ENCODE assay signal across 10 mouse cellular contexts in the genomic region with DNA sequence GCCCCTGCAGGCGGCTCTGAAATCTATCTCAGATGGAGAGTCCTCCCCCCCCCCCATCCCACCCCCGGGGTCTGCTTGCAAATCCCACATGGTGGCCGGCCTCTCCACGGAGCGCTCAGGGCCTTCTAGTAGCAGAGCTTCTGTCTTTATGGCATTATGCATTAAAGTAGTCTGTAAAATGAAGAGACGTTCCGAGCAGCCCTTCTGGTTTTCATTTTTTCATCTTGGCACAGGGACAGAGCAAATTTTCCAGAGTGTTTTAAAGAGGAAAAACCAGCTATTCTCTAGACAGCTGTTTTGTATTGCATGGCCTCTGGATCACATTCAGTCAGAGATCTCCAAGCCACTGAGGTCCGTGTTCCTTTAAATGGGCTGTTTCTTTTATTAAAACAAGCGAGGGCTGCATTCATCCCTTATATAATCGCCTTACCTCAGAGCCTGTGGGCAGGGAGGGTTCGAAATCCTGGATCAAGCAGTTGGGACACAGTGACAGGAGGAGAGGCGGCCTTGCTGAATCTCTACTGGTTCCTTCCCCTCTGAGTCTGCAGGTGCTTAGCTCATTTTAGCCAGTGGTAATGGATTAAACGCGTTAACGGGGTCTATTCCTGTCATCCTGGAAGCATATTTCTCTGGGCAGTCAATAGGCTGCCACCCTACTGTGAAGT.
DNase-seq lines count a peak whose midpoint lies in the region; ATAC-seq lines count a peak whose summit lies in the region.
"Had no signal": no experiment of that assay in that cellular context is flagged by ENCODE, and none has a peak within 500 bp of the region (broad histone marks: within the 10 kb centered on the region; RNA-seq: fewer than 3 reads in every experiment).

No protein-coding gene starts in this region.

- H3K4me1 ChIP-seq in heart, embryonic 15.5 days (replicated peaks), result no peaks in the 10 kb centered on the region
- no peaks in the 10 kb centered on the region for H3K4me1 ChIP-seq in heart, embryonic 11.5 days (ENCODE audit: control insufficient read depth, insufficient read depth, low read length)
- peaks cover 16% of the 10 kb centered on the region for H3K4me1 ChIP-seq in embryonic facial prominence, embryonic 14.5 days (ENCODE audit: control insufficient read depth, insufficient read depth, low read length)

- no peaks in the 10 kb centered on the region for H3K9me3 ChIP-seq in heart, embryonic 15.5 days (replicated peaks)
- H3K9me3 ChIP-seq in heart, embryonic 11.5 days (replicated peaks; ENCODE audit: control insufficient read depth, low read length), result no peaks in the 10 kb centered on the region
- H3K9me3 ChIP-seq in embryonic facial prominence, embryonic 14.5 days (ENCODE audit: control insufficient read depth, low read length), result no peaks in the 10 kb centered on the region
- H3K9me3 ChIP-seq: hindbrain, embryonic 15.5 days had no signal

- WGBS in heart, embryonic 15.5 days, result 66% methylated on average over 15 of the region's 15 CpGs
- WGBS in heart, embryonic 11.5 days (ENCODE audit: insufficient replicate concordance), result 78% methylated on average over 15 of the region's 15 CpGs
- WGBS in embryonic facial prominence, embryonic 14.5 days, result 28% methylated on average over 15 of the region's 15 CpGs

- peak; percentile 46 to 50 for DNase-seq in cerebellum, adult 18-20 months
- peak; percentile 91 for DNase-seq in embryonic facial prominence, embryonic 14.5 days (ENCODE audit: low spot score)
- peak; percentile 70 for DNase-seq in retina, adult 2 months (ENCODE audit: low read depth, low spot score)
- DNase-seq in adrenal gland, postnatal 10 days, result no peak
- DNase-seq: right cerebral cortex, postnatal 4 days had no signal

- ATAC-seq in heart, embryonic 15.5 days (replicated peaks; ENCODE audit: insufficient number of reproducible peaks, insufficient read depth, low FRiP score, low read depth), result no peak
- ATAC-seq in heart, embryonic 11.5 days (replicated peaks; ENCODE audit: insufficient number of reproducible peaks, low FRiP score, low TSS enrichment), result no peak
- peak; percentile 55 for ATAC-seq in embryonic facial prominence, embryonic 14.5 days (ENCODE audit: low read depth)
- no peak for ATAC-seq in megakaryocyte-erythroid progenitor cell, adult 5-6 weeks (replicated peaks; ENCODE audit: low FRiP score, low TSS enrichment, poor library complexity, severe bottlenecking)
- ATAC-seq: activated CD4-positive, CD25-positive, alpha-beta regulatory T cell, adult 4 months had no signal

- H3K4me2 ChIP-seq in heart, embryonic 15.5 days, result 0 out of 2 replicates have a peak overlapping the region, but pooled peaks have one; percentile 5
- no peak overlapping the region for H3K4me2 ChIP-seq in heart, embryonic 11.5 days
- peak overlapping the region; percentile 20 for H3K4me2 ChIP-seq in embryonic facial prominence, embryonic 14.5 days (ENCODE audit: low read depth, low read length)
- H3K4me2 ChIP-seq: hindbrain, embryonic 15.5 days had no signal

- no peaks in the 10 kb centered on the region for H3K36me3 ChIP-seq in heart, embryonic 15.5 days
- H3K36me3 ChIP-seq in heart, embryonic 11.5 days (ENCODE audit: control insufficient read depth, insufficient read depth, low read length), result no peaks in the 10 kb centered on the region
- no peaks in the 10 kb centered on the region for H3K36me3 ChIP-seq in embryonic facial prominence, embryonic 14.5 days (ENCODE audit: control insufficient read depth, insufficient read depth, low read length)
- H3K36me3 ChIP-seq: hindbrain, embryonic 15.5 days had no signal

- no peak overlapping the region for H3K9ac ChIP-seq in heart, embryonic 15.5 days
- no peak overlapping the region for H3K9ac ChIP-seq in heart, embryonic 11.5 days (ENCODE audit: low read depth, low read length)
- H3K9ac ChIP-seq in embryonic facial prominence, embryonic 14.5 days (ENCODE audit: low read depth, low read length), result no peak overlapping the region
- H3K9ac ChIP-seq: hindbrain, embryonic 15.5 days had no signal

- H3K27ac ChIP-seq in heart, embryonic 15.5 days, result no peak overlapping the region
- no peak overlapping the region for H3K27ac ChIP-seq in heart, embryonic 11.5 days (ENCODE audit: low read depth, low read length)
- no peak overlapping the region; the same call in 1 of the 2 replicates for H3K27ac ChIP-seq in embryonic facial prominence, embryonic 14.5 days (replicated peaks; ENCODE audit: low read depth, low read length)
- H3K27ac ChIP-seq: hindbrain, embryonic 15.5 days had no signal

- no peaks in the 10 kb centered on the region for H3K27me3 ChIP-seq in heart, embryonic 15.5 days
- H3K27me3 ChIP-seq in heart, embryonic 11.5 days (ENCODE audit: control insufficient read depth, insufficient read depth, low read length), result no peaks in the 10 kb centered on the region
- no peaks in the 10 kb centered on the region for H3K27me3 ChIP-seq in embryonic facial prominence, embryonic 14.5 days (replicated peaks; ENCODE audit: control insufficient read depth, insufficient read depth, low read length)
- H3K27me3 ChIP-seq: hindbrain, embryonic 15.5 days had no signal

- no peak overlapping the region for H3K4me3 ChIP-seq in heart, embryonic 15.5 days
- H3K4me3 ChIP-seq in heart, embryonic 11.5 days (ENCODE audit: low read depth, low read length), result no peak overlapping the region
- H3K4me3 ChIP-seq in embryonic facial prominence, embryonic 14.5 days (ENCODE audit: low read depth, low read length), result no peak overlapping the region
- H3K4me3 ChIP-seq: hindbrain, embryonic 15.5 days had no signal
